Mouse (Mus musculus) kidney, adult 11 months (tissue): ENCODE results near the gene Mettl11b.
"Not testable (repeated sequence)": the region's sequence is repeated elsewhere in the genome, so short reads cannot be mapped to it uniquely, and the experiment has no call there.

Experiments used
- DNase-seq: peaks from one replicate; pipeline ENCODE4 v3.0.0; 2022

The Mettl11b gene

GRCm38 (mm10) chr1:163725106-163725759 is at the start of gene Mettl11b:
Mettl11b (minus strand) TSS chr1:163725232.
- DNase-seq: no peak

DNA sequence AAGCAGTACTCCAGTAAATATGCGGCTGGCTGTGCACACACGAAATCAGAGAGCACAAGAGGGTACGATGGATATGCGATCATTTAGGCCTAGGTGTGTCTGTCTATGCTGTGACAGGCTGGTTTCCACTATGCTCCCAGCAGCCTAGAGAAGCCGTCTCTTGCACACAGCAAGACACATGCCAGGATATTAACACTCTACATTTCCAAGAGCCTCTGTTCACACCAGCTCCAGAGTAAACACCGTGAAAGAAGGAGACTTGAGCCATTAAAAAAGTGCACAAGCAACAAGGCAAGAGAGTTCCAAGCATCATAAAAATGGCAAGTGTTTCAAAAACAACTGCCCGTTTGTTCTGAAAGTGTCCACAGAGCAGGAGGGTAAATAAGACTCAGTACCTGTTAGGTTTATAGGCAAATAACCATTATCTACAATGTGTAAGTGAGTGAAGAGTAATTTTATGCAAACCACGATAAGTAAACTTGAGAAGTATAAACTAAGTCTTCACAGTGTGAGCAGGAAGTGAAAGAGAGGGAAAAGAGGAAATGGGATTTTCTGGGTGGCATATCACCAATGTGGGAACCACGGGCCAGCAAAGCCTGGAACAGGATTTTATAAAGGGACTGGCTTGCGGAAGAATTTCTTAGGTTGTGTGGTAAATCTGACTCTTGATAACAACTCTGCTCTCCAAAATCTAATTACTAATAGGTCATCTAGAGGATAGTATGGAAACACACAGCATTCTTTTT is 32.6 kb upstream of the Mettl11b start:
- no peak for DNase-seq

DNA sequence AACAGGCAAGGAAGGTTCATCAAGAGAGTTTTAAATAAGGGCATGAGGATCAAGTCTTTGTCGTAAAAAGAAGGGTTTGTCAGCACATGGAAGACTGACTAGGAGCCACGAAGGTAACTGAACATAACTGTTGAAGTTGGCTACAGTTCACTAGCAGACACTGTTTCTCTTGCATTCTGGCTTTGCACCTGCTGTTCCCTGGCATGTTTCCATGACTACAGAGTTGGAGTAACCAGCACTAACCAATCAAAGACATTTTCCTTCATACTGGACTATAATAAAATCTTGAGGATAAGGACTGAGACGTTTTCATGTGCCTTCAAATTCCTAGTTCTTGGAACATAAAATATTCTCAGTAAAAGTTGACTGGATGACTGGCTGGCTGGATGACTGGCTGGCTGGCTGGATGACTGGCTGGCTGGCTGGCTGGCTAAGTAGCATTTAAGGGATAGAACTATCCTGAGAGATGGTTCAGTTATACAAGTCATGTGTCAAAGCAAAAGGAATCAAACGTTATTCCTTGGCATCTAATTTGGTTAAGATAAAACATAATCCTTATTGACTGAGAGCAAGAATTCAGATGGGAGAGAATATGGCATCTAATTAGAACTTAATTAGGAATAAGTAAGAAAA is 26.4 kb upstream of the Mettl11b start:
- no peak for DNase-seq

DNA sequence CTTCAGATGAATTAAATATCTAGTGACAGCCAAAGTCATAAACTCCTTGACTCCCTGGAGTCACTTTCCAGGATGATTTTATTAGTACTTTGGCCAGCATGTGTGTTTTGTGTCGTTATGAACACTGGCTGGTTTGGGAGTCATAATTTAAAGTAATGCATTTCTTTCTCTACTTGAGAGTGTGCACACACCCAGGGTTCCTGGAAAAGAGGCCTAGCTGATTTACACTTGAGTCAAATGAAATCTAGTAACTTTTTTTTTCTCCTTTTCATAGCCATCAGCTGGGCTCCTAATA is 12.2 kb upstream of the Mettl11b start:
- no peak for DNase-seq

DNA sequence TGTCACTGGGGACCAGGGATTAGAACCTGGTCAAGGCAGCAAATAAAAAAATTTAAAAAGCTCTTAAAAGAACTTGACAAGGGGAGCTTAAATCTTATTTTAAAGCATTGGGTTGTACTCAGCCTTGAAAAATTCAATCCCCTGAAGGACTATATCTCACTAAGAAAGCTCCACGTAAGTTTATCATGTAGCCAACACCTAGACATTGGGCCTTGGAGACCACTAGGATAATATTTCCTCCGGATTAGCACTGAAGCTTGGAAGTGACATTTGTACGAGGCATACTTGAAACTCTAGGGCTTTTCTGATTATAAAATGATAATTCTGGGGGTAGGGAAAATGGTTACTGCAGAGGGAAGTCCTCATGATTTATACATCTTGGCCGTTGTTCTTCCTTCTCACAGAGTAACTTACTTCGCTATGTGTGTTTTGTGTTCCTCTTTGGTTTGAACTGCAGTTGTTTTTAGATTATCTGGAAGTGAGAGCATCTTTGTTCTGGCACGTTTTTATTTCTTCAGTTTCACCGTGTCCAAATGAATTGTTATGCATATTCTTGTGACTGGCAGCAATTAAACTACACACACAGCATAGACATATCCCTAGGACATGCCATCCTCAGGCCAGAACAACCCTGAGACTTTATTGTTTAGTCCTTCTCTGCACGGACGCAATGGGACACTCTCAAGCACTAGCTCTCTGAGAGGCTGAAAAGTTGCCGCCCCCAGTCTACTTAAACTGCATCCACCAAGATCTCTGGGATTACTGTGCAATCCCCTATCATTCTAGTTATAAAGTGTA is 11.6 kb upstream of the Mettl11b start:
- no peak for DNase-seq

- DNase-seq: not testable (repeated sequence)
Measured at GRCm38 (mm10) chr1:163731166-163731565, 6.1 kb upstream of the Mettl11b start.

DNA sequence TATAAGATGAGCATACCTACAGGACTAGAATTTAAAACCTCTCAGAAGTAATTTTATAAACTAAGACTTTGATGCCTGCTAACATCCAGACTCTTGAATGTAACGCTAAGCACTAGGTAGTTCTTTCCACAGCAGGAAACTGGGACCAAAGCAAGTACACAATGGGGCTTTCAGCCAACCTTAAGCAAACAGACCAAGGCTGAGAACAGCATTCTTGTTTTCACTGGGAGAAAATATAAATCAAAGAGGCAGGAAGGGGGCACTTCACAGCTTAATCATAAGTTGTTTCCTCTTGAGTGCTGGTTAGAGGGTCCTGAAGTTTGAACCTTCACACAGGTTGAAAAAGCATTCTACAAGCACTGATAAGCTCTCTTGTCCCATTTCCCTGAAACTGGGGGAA is 1.1 kb downstream of the Mettl11b start:
- no peak for DNase-seq

DNA sequence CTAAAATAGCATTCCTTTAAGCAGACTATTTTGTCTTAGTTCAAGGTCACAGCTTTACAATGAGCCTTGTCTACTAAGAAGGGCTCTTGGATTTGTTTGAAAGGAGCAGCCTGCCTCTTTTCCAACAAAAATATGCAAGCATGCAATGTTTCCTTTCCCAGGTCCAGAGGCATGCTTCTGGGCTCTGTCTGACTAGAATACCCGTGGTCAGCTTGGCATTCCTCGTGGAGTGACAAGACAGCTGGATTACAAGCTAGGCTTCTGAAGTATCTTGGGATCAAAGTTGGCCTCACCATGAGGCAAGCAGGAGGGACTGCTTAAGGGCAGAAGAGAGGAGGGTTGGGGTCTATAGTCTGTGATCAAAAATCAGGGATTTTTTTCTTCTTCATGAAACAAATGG is 16.4 kb downstream of the Mettl11b start:
- no peak for DNase-seq

DNA sequence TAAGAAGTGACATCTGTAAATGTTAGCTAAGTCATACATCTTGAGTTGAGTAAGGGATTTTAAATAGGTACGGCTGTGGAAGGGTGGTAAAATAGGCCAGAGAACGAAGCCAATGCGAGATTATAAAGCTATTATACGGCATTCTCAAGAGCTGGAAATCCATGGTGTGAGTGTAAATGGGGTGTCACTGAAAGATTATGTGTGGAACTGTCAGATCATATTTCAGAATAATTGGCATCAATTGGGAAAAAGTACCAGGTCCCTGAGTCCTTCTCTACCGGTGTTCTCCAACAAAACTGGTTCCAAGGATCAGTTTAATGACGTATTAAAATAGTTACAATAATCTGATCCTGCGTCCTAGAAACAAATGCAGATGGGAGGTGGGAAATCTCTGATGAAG is 24.5 kb downstream of the Mettl11b start:
- DNase-seq: no peak

DNA sequence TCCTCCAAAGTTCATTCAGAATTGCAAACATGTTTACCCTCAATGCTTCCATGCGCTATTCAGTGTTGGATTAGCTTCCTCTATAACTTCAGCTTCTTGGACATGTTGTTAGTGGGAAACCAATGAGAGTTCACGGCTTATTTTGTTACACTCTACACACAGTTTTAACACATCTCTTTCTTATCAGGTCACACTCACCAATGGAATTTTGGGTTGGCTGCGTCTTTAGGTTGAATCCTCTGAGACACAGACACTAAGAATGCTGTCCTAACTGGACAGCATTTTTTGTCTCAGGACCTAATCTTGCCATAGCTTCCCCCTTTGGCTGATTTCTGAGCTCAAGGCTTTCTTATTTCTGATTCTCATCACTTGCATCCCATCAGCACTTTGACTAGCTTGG is 25.3 kb downstream of the Mettl11b start:
- no peak for DNase-seq

- DNase-seq: no peak
Measured at GRCm38 (mm10) chr1:163691860-163692259, 33.2 kb downstream of the Mettl11b start.

- no peak for DNase-seq
Measured at GRCm38 (mm10) chr1:163682935-163683430, 42.0 kb downstream of the Mettl11b start.

DNA sequence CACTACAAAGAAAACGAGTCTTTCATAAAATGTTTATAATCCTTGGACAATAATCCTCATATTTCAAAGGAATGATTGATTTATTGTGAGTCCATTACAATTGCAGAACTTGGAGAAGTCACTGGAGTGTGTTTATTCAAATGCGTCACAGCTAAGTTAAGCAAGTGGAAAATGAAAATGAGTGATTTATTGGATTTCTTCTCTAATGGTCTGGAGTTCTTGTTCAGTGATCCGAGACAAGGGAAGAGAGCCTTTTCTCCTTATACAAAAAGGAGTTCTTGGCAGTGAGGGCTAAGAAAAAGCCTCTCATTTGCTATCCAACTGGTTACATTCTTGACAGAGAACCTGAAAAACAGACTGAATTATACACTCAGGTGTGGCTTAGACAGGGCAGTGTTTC is 42.9 kb downstream of the Mettl11b start:
- no peak for DNase-seq

DNA sequence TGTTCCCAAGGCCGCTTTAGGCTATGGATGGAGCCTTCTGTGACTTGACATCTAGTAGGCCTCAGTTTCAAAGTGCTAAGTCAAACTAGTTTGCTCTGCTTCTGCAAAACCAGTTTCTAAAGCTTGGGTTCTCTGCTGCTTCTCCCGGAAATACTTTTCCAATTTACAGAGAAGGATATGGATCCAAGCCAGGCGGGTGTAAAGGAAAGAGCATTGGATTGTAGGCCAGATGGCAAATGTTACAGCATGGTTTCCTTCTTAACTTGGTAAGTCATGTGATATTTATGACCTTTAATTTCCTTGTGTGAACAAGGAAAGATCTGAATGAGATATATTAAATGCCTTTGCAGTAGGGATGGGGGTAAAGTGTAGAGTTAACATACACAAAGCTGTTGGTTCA is 52.2 kb downstream of the Mettl11b start:
- no peak for DNase-seq

- DNase-seq: peak; percentile 15
Measured at GRCm38 (mm10) chr1:163671326-163671725, 53.7 kb downstream of the Mettl11b start.

DNA sequence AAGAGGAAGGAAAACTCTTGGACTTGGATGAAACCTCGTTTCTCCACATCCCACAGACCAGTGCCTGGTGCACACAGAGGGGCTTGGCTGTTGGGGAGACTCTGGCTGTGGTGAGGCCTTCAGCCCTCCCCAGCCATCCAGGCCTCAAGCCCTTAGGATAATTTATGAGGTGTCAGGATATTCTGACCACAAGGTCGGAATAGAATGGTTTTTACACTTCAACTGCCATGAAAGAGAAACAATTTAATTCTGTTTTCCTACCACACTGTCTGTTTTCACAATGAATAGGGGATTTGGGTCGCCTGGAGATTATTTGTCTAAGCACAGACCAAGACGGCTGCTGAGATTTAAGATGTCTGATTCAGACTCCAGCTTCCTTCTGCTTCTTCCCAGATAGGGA is 54.3 kb downstream of the Mettl11b start:
- no peak for DNase-seq

DNA sequence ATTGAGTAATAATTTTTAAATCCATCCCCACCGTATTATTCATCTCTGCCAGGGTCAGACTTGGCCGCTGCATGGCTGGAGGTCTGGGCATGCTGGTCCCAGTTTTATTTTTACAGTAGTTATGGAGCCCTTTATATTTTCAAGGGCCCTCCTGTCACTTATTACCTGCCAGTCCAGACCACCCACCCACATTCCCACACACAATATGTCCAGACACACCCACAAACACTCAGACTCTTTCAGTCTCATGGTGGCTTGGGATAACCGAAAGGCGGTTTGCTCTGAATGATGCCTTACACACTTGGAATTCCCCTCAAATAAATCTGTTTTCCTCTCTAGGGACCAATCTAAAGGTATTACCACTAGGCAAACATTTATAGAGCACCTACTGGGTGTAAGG is 55.1 kb downstream of the Mettl11b start:
- no peak for DNase-seq

DNA sequence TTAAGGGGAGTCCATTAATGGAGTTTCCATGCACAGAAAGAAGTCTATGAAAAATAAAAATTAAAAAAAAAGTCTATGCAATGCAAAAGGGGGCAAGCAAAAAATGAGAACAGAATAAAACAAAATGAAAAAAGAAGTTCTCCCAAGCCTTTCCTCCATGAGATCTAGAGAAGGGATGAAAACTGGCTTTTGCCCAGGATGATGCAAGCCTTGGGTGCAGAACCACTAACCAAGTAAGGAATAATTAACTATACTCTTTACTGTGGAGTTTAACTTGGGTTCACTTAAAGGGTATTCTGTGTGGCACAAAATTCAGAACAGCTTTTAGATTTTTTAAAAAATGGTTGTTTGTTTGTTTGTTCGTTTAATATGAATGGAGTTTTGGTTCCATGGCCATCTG is 62.6 kb downstream of the Mettl11b start:
- DNase-seq: no peak

DNA sequence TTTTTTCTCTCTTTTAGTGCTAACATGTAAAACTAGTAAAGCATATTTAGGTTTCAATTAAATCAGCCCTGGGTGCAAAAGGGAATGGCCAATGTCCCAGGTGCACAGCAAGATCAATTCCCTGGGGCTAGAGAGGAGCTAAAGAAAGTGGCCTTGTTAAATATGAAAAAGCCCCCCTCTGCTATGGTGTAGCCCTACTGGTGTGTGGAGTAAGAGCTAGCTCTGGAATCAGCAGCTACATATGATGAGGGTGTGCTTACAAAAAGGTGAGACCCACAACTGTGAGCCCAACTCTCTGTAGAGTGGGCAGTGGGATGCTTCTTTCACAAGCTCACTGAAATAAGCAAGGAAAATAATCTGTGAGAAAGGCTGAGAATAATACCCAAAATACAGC is 66.5 kb downstream of the Mettl11b start:
- DNase-seq: no peak

GRCm38 (mm10) chr1:163657766-163658534 is 67.1 kb downstream of the Mettl11b start:
- DNase-seq: no peak

GRCm38 (mm10) chr1:163657056-163657455 is 68.0 kb downstream of the Mettl11b start:
- DNase-seq: no peak

GRCm38 (mm10) chr1:163656432-163656831 is 68.6 kb downstream of the Mettl11b start:
- no peak for DNase-seq
